Mouse (Mus musculus): ENCODE results near the gene Tas2r138. TPM values are rescaled to one million over a fixed set of nuclear protein-coding genes. Genes with fewer than 3 reads are reported as not detected.

Tas2r138 gene
- polyA plus RNA-seq (2014; fragmentation: Illumina TruSeq; extraction: RNeasy Lipid Tissue Mini Kit (QIAGEN cat#74804); ENCODE audit: low read depth, low replicate concordance): not detected

GRCm38 (mm10) chr6:40613260-40613852 is at the start of gene Tas2r138:
TSS of gene Tas2r138 (minus strand) at chr6:40613310.

GRCm38 (mm10) chr6:40628406-40629000 is 15.4 kb upstream of the Tas2r138 start, which contains the start of gene Mgam:
TSS of gene Mgam (plus strand) at chr6:40628831.

GRCm38 (mm10) chr6:40585645-40586044 is 27.5 kb downstream of the Tas2r138 start, which contains the start of gene Clec5a:
TSS of gene Clec5a (minus strand) at chr6:40585821.

GRCm38 (mm10) chr6:40569187-40569586 is 43.9 kb downstream of the Tas2r138 start, which contains the start of gene Olfr460:
TSS of gene Olfr460 (plus strand) at chr6:40569487.

Other genes starting within 250 kb of the Tas2r138 start
- 11.1 TPM for gene E330009J07Rik, start 177.2 kb downstream of the Tas2r138 start, polyA plus RNA-seq (2014; fragmentation: Illumina TruSeq; extraction: RNeasy Lipid Tissue Mini Kit (QIAGEN cat#74804); ENCODE audit: low read depth, low replicate concordance)
- 2.7 TPM for gene Wee2, start 174.2 kb downstream of the Tas2r138 start, polyA plus RNA-seq (2014; fragmentation: Illumina TruSeq; extraction: RNeasy Lipid Tissue Mini Kit (QIAGEN cat#74804); ENCODE audit: low read depth, low replicate concordance)
- 61.6 TPM for gene Ssbp1, start 142.0 kb downstream of the Tas2r138 start, polyA plus RNA-seq (2014; fragmentation: Illumina TruSeq; extraction: RNeasy Lipid Tissue Mini Kit (QIAGEN cat#74804); ENCODE audit: low read depth, low replicate concordance)
- gene Tas2r137, start 122.1 kb downstream of the Tas2r138 start, polyA plus RNA-seq (2014; fragmentation: Illumina TruSeq; extraction: RNeasy Lipid Tissue Mini Kit (QIAGEN cat#74804); ENCODE audit: low read depth, low replicate concordance): not detected
- not detected for gene Tas2r108, start 119.8 kb downstream of the Tas2r138 start, polyA plus RNA-seq (2014; fragmentation: Illumina TruSeq; extraction: RNeasy Lipid Tissue Mini Kit (QIAGEN cat#74804); ENCODE audit: low read depth, low replicate concordance)
- 3.7 TPM for gene Prss37, start 93.8 kb downstream of the Tas2r138 start, polyA plus RNA-seq (2014; fragmentation: Illumina TruSeq; extraction: RNeasy Lipid Tissue Mini Kit (QIAGEN cat#74804); ENCODE audit: low read depth, low replicate concordance)
- gene Olfr461, start 58.3 kb downstream of the Tas2r138 start, polyA plus RNA-seq (2014; fragmentation: Illumina TruSeq; extraction: RNeasy Lipid Tissue Mini Kit (QIAGEN cat#74804); ENCODE audit: low read depth, low replicate concordance): not detected
- gene Olfr460, start 43.8 kb downstream of the Tas2r138 start, polyA plus RNA-seq (2014; fragmentation: Illumina TruSeq; extraction: RNeasy Lipid Tissue Mini Kit (QIAGEN cat#74804); ENCODE audit: low read depth, low replicate concordance): not detected
- gene Clec5a, start 27.5 kb downstream of the Tas2r138 start, polyA plus RNA-seq (2014; fragmentation: Illumina TruSeq; extraction: RNeasy Lipid Tissue Mini Kit (QIAGEN cat#74804); ENCODE audit: low read depth, low replicate concordance): 1.6 TPM
- 2.4 TPM for gene Mgam, start 15.5 kb upstream of the Tas2r138 start, polyA plus RNA-seq (2014; fragmentation: Illumina TruSeq; extraction: RNeasy Lipid Tissue Mini Kit (QIAGEN cat#74804); ENCODE audit: low read depth, low replicate concordance)